Comparison of ENCODE assay signal across 20 mouse cellular contexts in the genomic region with DNA sequence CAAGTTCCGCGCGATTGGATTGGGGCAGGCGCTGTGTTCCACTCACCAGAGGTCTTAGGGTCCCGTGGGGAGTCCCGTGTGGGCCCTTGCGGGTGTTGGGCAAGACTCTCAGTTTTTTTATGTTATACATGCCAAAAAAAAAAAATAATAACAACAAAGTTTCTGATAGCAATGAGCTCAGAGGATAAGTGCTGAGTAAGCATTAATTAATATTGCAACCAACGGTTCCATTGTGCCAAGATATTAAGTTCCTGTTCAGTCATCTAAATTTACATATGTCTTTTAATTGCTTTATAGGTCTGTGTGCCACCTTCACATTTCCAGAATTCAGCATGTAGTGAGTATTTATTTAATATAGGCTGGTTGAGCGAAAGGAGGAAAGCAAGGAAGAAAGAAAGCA.
DNase-seq lines count a peak whose midpoint lies in the region; ATAC-seq and TF ChIP-seq lines count a peak whose summit lies in the region.
"Had no signal": no experiment of that assay in that cellular context is flagged by ENCODE, and none has a peak within 500 bp of the region (broad histone marks: within the 10 kb centered on the region; RNA-seq: fewer than 3 reads in every experiment).

No protein-coding gene starts in this region.

- no peaks in the 10 kb centered on the region for H3K27me3 ChIP-seq in hindbrain, embryonic 14.5 days (ENCODE audit: control insufficient read depth, insufficient read depth, low read length)
- H3K27me3 ChIP-seq in hindbrain, embryonic 16.5 days (replicated peaks; ENCODE audit: control insufficient read depth, insufficient read depth, low read length), result no peaks in the 10 kb centered on the region
- H3K27me3 ChIP-seq: embryonic facial prominence, embryonic 12.5 days; forebrain, embryonic 13.5 days; forebrain, embryonic 15.5 days; Patski had no signal

- DNase-seq in ES-E14 (ENCODE audit: low read depth, low spot score) (no peak), R1 (ENCODE audit: low read depth, low spot score) (peak; percentile 6)
- DNase-seq in hindbrain, embryonic 14.5 days (ENCODE audit: low spot score), result no peak
- no peak for DNase-seq in kidney, adult 9 months
- DNase-seq: adrenal gland, adult 8-10 months; adrenal gland, postnatal 14 days; adrenal gland, postnatal 36 days; cerebellum, adult 11-12 months; cerebellum, adult 2 months; cerebellum, adult 9-10 months; cerebellum, postnatal 10 days; cerebellum, postnatal 25 days; forebrain, postnatal 0 days had no signal

- H3K4me2 ChIP-seq in hindbrain, embryonic 14.5 days (replicated peaks), result no peak overlapping the region
- H3K4me2 ChIP-seq in hindbrain, embryonic 16.5 days (ENCODE audit: low read length), result no peak overlapping the region
- H3K4me2 ChIP-seq: embryonic facial prominence, embryonic 12.5 days; forebrain, embryonic 13.5 days; forebrain, embryonic 15.5 days had no signal

- H3K4me3 ChIP-seq in ES-E14 (ENCODE audit: insufficient read depth in 1 of 2, low read depth in 1 of 2, low read length in 2 of 2, poor library complexity in 1 of 2, severe bottlenecking in 1 of 2), result no peak overlapping the region
- H3K4me3 ChIP-seq in hindbrain, embryonic 14.5 days (replicated peaks; ENCODE audit: low read length), result no peak overlapping the region
- no peak overlapping the region for H3K4me3 ChIP-seq in hindbrain, embryonic 16.5 days (ENCODE audit: low read length)
- H3K4me3 ChIP-seq: embryonic facial prominence, embryonic 10.5 days; embryonic facial prominence, embryonic 12.5 days; forebrain, embryonic 13.5 days; forebrain, embryonic 15.5 days had no signal

- ATAC-seq in hindbrain, embryonic 14.5 days (ENCODE audit: low FRiP score), result no peak
- ATAC-seq in hindbrain, embryonic 16.5 days, result no peak
- ATAC-seq: activated CD4-positive, CD25-positive, alpha-beta regulatory T cell, adult 4 months; forebrain, embryonic 13.5 days; forebrain, embryonic 15.5 days; forebrain, postnatal 0 days; Patski had no signal

- no peak overlapping the region for H3K27ac ChIP-seq in ES-E14 (ENCODE audit: insufficient read depth, low read depth, low read length, poor library complexity, severe bottlenecking)
- no peak overlapping the region for H3K27ac ChIP-seq in hindbrain, embryonic 14.5 days
- H3K27ac ChIP-seq in hindbrain, embryonic 16.5 days (ENCODE audit: low read depth, low read length), result no peak overlapping the region
- H3K27ac ChIP-seq: embryonic facial prominence, embryonic 10.5 days; embryonic facial prominence, embryonic 12.5 days; forebrain, embryonic 13.5 days; forebrain, embryonic 15.5 days had no signal

- H3K36me3 ChIP-seq in ES-E14 (ENCODE audit: control insufficient read depth, insufficient read depth, low read length, poor library complexity, severe bottlenecking), result no peaks in the 10 kb centered on the region
- no peaks in the 10 kb centered on the region for H3K36me3 ChIP-seq in hindbrain, embryonic 14.5 days (replicated peaks; ENCODE audit: control insufficient read depth, insufficient read depth)
- no peaks in the 10 kb centered on the region for H3K36me3 ChIP-seq in hindbrain, embryonic 16.5 days (ENCODE audit: control insufficient read depth, insufficient read depth, low read length)
- H3K36me3 ChIP-seq: embryonic facial prominence, embryonic 10.5 days; embryonic facial prominence, embryonic 12.5 days; forebrain, embryonic 15.5 days had no signal

- no peak overlapping the region for H3K9ac ChIP-seq in ES-E14 (ENCODE audit: insufficient read depth, low read depth, low read length, poor library complexity, severe bottlenecking)
- no peak overlapping the region for H3K9ac ChIP-seq in hindbrain, embryonic 14.5 days
- no peak overlapping the region for H3K9ac ChIP-seq in hindbrain, embryonic 16.5 days (ENCODE audit: low read depth, low read length)
- H3K9ac ChIP-seq: embryonic facial prominence, embryonic 12.5 days; forebrain, embryonic 13.5 days; forebrain, embryonic 15.5 days; forebrain, postnatal 0 days had no signal

- in situ Hi-C loops in ES-E14 (cut with MboI; ENCODE audit: low sequenced_read_pairs in 2 of 2, unreplicated experiment in 2 of 2), result no loop called here

- 93% methylated on average over 6 of the region's 9 CpGs for WGBS in hindbrain, embryonic 14.5 days
- 94% methylated on average over 5 of the region's 9 CpGs for WGBS in hindbrain, embryonic 16.5 days

- no peaks in the 10 kb centered on the region for H3K9me3 ChIP-seq in ES-E14 (ENCODE audit: control insufficient read depth, insufficient read depth, low read depth, low read length)
- no peaks in the 10 kb centered on the region for H3K9me3 ChIP-seq in hindbrain, embryonic 14.5 days (ENCODE audit: control insufficient read depth, low read length)
- H3K9me3 ChIP-seq in hindbrain, embryonic 16.5 days (ENCODE audit: control insufficient read depth, low read length), result no peaks in the 10 kb centered on the region
- H3K9me3 ChIP-seq: embryonic facial prominence, embryonic 10.5 days; embryonic facial prominence, embryonic 12.5 days; forebrain, embryonic 13.5 days; forebrain, embryonic 15.5 days had no signal

- no peaks in the 10 kb centered on the region for H3K4me1 ChIP-seq in ES-E14 (ENCODE audit: control insufficient read depth in 2 of 2, insufficient read depth in 2 of 2, low read length in 2 of 2, poor library complexity in 1 of 2)
- no peaks in the 10 kb centered on the region for H3K4me1 ChIP-seq in hindbrain, embryonic 14.5 days (replicated peaks; ENCODE audit: control insufficient read depth, insufficient read depth, low read length)
- H3K4me1 ChIP-seq in hindbrain, embryonic 16.5 days (ENCODE audit: control insufficient read depth, insufficient read depth, low read depth, low read length), result no peaks in the 10 kb centered on the region
- H3K4me1 ChIP-seq: embryonic facial prominence, embryonic 10.5 days; embryonic facial prominence, embryonic 12.5 days; forebrain, embryonic 13.5 days; forebrain, embryonic 15.5 days had no signal

TF ChIP-seq in ES-E14, 5 proteins besides CTCF, POLR2A, EP300 and RAD21:
- TF ChIP-seq MAFK (IDR thresholded peaks at IDR 0.05; ENCODE audit: insufficient read depth, low read depth, low read length) (peak; percentile 98), CHD2 (IDR thresholded peaks at IDR 0.05; ENCODE audit: low read depth, low read length) (no peak)
